Mouse (Mus musculus) layer of hippocampus, postnatal 36 days (tissue): Measurements from ENCODE around the gene Tmigd3. TPM values are rescaled to one million over a fixed set of nuclear protein-coding genes. Genes with fewer than 3 reads are reported as not detected.

Experiments used
- DNase-seq, 2 experiments: peaks; one replicate each; pipeline ENCODE4 v3.0.0; 2022
- total RNA-seq, 2 experiments: library from RNA; stranded (reverse); gene quantifications; 2 replicates each; pipeline ENCODE4 v1.2.3; 2021

Gene Tmigd3
- not detected for total RNA-seq

GRCm38 (mm10) chr3:105870558-105870957, at the start of gene Tmigd3, which contains the start of gene Adora3:
Gene Tmigd3, plus strand, starts transcription at chr3:105870903.
Gene Adora3, plus strand, starts transcription at chr3:105870858.
- DNase-seq = no peak

- DNase-seq = no peak
Observed at GRCm38 (mm10) chr3:105821504-105821903, 49.2 kb upstream of the Tmigd3 start.

DNA sequence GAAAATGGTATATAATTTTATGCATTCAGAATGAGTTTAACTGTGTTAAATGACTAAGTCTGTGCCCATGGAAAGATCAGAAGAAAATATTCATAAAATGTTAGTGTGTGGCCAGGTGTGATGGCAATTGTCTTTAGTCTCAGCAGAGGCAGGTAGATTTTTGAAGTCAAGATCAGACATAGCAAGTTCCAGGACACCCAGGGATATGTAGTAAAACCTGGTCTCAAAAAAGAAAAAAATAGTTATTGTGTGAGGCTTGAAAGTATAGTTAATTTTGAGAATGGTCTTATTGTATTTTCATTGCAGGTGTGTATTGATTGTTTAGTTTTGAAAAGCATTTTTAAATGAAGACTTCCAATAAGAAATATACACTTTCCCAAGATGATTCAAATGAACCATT, 47.1 kb upstream of the Tmigd3 start:
- DNase-seq = no peak

- no peak for DNase-seq
Observed at GRCm38 (mm10) chr3:105824103-105824502, 46.6 kb upstream of the Tmigd3 start.

DNA sequence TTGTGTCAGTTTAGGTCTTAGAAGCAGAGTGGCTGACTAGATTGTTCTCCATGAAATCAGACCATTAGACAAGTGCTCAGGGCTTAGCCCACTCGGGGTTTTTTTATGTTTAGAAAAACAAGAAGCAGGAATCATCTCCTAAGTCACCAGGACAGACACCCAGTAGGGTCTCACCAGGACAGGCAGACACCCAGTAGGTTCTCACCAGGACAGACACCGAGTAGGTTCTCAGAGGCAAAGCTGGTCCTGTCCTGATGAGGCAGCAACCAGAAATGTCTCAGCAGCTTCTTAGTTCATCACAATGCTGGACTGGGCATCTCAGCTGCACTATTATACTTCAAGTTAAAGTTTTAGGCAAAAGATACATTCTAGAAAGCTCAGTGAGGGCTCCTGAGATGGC, 46.0 kb upstream of the Tmigd3 start:
- no peak for DNase-seq

- no peak for DNase-seq
Observed at GRCm38 (mm10) chr3:105825501-105826161, 45.1 kb upstream of the Tmigd3 start.

- DNase-seq = no peak
Observed at GRCm38 (mm10) chr3:105831584-105831983, 39.1 kb upstream of the Tmigd3 start.

GRCm38 (mm10) chr3:105835875-105836274, 34.8 kb upstream of the Tmigd3 start:
- no peak for DNase-seq

DNA sequence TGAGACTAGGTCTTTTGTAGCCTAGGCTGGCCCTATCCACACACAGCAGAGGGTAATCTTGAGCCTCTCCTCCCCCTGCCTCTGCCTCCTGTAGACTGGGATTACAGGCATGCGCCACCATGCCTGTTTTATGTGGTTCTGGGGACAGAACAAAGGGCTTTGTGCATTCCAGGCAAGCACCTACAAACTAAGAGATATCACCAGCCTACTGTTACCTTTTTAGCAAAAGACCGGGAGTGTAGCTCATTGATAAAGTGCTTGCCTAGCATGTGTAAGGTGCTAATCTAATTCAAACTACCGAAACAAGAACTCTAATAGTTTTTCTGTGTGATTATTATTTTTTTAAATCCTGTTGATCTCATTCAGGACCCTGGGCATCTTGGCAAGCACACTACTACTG, 33.8 kb upstream of the Tmigd3 start:
- no peak for DNase-seq

DNA sequence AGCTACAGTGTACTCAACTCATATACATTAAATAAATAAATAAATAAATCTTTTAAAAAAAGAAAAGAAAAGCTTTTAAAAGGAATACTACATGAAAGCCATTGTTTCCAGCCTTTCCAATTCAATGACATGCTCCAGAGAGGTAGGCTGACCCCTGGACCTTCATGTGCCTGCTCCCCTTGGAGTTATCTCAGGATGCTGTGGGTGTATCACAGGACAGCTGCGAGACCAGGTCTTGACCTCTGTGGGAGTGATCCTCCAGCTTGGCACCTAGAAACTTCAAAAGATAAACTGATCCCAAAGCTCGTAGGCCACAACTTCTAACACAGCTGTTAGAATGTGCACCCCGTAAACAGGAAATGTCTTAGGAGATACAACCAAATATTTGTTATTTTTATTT, 32.0 kb upstream of the Tmigd3 start:
- no peak for DNase-seq

- no peak for DNase-seq
Observed at GRCm38 (mm10) chr3:105839836-105840235, 30.9 kb upstream of the Tmigd3 start.

DNA sequence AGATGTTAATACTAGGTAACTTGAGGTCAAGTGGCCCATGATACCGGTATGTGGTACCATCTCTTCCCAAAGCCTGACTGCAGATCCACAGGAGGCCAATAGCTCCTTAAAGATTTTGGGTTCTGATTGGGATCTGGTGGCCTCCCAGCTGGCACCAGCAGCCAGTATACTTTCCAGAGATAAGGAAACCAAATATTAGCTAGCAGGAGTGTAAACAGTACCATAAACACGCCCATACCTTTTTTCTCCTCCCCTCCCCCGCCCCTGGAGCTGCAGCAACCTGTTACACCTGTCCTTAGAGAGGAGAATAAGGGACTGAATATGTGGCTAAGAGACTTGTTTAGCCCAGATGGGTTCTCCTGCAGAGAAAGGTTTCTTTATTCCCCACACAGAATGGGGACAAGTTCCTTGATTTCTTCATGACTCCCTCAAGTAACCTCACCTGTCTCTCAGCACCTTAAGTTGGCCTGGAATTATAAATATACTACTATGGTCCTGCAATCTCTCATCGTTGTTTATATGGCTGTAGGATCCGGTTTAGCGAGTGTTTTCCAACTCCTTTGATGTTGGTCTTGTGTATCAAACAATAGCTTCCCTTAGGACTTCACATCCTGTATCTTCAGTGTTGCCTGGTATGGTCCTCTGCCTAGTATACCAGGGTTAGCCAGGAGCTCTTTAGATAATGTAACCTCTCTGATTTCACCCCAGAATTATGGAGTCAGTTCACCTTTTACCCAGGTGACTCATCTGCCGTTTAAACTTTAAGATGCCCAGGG, 24.2 kb upstream of the Tmigd3 start:
- no peak for DNase-seq

- DNase-seq = no peak
Observed at GRCm38 (mm10) chr3:105853781-105854180, 16.9 kb upstream of the Tmigd3 start.

DNA sequence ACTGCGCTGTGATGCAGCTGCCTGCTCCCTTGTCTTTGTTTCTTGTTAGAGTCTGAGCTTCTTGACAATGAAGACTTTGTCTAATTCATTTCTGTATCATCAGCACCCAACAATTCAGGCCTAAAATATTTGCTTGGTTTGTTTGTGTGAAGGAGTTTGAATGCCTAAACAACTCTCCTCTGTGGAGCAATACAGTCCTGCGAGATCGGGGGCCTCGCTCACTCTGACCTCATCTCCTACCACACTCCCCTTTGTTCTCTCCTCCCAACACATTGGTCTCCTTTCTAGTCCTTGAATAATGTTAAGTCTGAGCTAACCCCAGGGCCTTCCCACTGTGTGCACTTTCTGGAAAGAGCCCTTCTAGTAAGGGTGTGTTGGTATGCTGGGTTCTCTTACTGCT, 15.9 kb upstream of the Tmigd3 start:
- DNase-seq = no peak

GRCm38 (mm10) chr3:105857513-105857912, 13.2 kb upstream of the Tmigd3 start:
- no peak for DNase-seq

DNA sequence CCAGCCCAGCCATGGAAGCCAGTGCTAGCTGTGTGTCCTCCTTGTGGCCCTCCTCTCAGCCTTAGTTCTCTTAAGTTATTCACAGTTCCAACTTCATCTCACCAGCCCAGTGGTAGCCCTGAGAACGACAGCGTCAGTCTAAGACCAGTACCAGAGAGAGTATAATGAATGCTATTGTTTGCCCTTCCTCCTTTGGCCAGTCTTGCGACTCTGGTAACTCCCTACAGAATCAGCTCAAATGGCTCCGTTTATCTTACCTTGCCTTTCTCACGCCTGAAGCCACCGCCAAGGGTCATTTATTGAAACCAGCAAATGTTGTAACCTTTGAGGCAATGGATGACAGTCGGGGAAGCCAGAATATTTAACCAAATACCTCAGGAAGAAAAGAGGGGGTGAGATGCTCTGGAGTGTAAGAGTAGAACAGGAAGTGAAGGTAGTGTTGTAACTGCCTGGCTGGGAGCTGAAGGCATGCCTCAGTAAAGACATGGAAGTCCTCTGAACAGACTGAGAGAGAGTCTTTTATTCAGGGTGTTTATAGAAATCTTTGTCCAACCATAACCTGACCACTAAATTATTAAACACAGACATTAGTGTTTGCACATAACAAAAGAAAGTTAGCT, 8.8 kb upstream of the Tmigd3 start:
- no peak for DNase-seq

- DNase-seq = no peak
Observed at GRCm38 (mm10) chr3:105864123-105864522, 6.6 kb upstream of the Tmigd3 start.

- no peak for DNase-seq
Observed at GRCm38 (mm10) chr3:105865122-105865521, 5.6 kb upstream of the Tmigd3 start.

DNA sequence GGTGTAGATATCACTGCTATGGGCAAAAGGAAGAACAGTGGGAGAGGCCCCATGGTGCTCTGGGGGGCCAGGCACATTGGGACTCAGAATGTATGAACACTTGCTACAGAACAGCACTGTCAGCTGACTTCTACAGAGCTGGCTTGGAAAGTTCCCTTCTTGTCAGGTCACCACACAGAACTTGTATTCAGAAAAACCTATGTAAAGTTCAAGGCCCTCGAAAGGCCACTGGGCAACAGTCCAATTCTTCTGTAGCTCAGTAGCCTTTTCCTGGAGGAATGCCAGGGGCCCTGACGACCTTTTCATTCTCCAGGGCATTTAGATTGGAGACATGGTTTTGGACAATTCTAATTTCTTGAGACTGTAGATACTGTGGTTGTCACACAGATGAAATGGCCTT, 2.6 kb upstream of the Tmigd3 start:
- DNase-seq = no peak

DNA sequence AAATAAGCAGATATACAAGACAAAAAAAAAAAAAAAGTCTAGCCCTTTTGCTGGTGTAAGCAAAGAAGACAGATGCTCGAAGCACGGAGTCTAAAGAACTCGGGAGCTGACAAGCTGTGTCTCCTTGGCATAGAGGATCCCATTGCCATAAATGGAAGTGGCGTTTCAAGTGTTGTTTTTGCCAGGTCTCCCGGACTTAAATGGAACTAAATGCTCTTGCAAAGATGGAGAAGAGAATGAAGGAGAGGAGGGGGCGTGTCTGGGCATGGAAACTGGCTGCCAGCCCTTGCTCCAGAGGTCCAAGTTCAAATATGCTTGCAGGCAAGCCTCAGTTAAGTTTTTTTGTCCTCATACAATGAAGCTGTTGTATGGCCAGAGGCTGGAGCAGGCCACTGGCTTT, 1.3 kb downstream of the Tmigd3 start:
- no peak for DNase-seq

DNA sequence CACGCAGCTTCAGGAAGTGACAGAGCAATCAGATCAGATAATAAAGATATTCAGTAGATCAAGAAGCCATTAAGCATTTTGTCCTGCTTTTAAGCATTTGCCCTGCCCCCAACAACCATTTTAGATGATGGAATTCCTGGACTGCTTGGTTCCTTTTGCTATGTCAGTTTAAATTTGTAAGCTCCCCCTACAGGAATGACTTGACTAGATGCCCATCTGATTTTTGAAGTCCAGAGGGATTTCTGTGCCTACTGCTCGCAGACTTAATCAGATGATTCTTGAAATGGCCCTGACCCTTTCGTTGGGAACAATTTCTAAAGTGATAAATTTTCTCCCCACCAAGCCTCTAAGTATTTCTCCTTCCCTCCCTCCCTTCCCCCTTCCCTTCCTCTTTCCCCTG, 1.9 kb downstream of the Tmigd3 start:
- no peak for DNase-seq

DNA sequence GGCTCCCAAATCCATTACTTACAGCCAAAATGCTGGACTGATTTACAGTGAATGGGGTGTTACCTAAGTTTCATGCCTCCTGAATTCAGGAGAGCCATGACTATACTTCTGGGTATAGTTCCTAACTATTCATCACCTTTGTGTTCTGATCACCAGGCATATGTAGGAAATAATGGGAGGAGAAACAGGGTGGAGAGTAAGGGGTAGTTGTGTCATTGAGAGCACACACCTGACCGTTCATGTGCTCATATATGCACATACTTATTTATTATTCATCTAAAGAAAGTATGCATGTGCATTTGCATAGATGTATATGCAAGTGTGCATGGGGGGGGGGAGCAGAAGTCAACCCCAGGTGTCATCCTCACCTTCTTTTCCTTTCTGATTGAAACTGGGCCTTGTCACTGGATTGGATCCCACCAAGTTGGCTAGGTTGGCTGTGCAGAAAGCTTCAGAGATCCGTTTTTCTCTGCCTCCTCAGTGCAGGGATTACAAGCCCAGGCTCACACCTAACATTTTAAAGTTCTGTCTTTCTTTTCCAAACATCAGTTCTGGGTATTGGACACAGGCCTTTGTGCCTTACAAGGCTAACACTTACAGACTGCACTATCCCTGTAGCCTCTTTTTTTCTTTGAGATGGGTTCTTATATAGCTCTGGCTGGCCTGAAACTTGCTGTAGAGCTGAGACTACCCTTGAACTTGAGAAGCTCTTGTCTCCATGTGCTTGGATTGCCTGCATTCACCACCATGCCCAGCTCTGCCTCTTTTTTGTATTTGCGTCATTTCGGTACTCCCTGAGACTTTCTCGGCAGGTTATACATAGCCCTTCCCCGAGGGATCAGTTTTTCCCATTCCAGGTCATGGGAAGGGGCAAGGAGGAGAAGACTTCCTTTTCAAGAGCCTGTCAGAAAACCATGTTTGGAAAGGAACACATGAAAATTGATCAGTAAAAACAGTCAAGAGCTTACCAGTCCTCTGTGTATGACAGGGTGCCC, 3.0 kb downstream of the Tmigd3 start:
- DNase-seq = no peak
